Mouse (Mus musculus): Measurements from ENCODE around the gene Nrn1.
A peak's percentile ranks its signal among the peaks of the same experiment; 100 is the strongest.

Gene Nrn1

GRCm38 (mm10) chr13:36724533-36725470 is 10.1 kb downstream of the Nrn1 start:
- DNase-seq (ENCODE audit: low spot score) = peak; percentile 69

- peak; percentile 40 for DNase-seq (ENCODE audit: low spot score)
Observed at GRCm38 (mm10) chr13:36723726-36724300, 11.1 kb downstream of the Nrn1 start.

- DNase-seq (ENCODE audit: low spot score) = no peak
Observed at GRCm38 (mm10) chr13:36722309-36722708, 12.6 kb downstream of the Nrn1 start.

- no peak for DNase-seq (ENCODE audit: low spot score)
Observed at GRCm38 (mm10) chr13:36720297-36721017, 14.5 kb downstream of the Nrn1 start.

GRCm38 (mm10) chr13:36717376-36717775 is 17.6 kb downstream of the Nrn1 start:
- DNase-seq (ENCODE audit: low spot score) = no peak

GRCm38 (mm10) chr13:36716708-36717107 is 18.2 kb downstream of the Nrn1 start:
- DNase-seq (ENCODE audit: low spot score) = no peak

GRCm38 (mm10) chr13:36714101-36714500 is 20.8 kb downstream of the Nrn1 start:
- no peak for DNase-seq (ENCODE audit: low spot score)

GRCm38 (mm10) chr13:36707088-36707690 is 27.7 kb downstream of the Nrn1 start:
- no peak for DNase-seq (ENCODE audit: low spot score)

- no peak for DNase-seq (ENCODE audit: low spot score)
Observed at GRCm38 (mm10) chr13:36696351-36696771, 38.6 kb downstream of the Nrn1 start.

GRCm38 (mm10) chr13:36695516-36696201 is 39.3 kb downstream of the Nrn1 start:
- no peak for DNase-seq (ENCODE audit: low spot score)

- DNase-seq (ENCODE audit: low spot score) = no peak
Observed at GRCm38 (mm10) chr13:36683581-36683980, 51.4 kb downstream of the Nrn1 start.

GRCm38 (mm10) chr13:36680690-36681355 is 54.1 kb downstream of the Nrn1 start:
- DNase-seq (ENCODE audit: low spot score) = no peak

- no peak for DNase-seq (ENCODE audit: low spot score)
Observed at GRCm38 (mm10) chr13:36679345-36679744, 55.6 kb downstream of the Nrn1 start.
